Mouse (Mus musculus) pancreas, adult 10 weeks (tissue): ENCODE data around the gene Gal3st2b. TPM values are rescaled to one million over a fixed set of nuclear protein-coding genes. Genes with fewer than 3 reads are reported as not detected.

Source experiments
- polyA plus RNA-seq: library from polyadenylated mRNA; stranded (reverse); fragments of 350-450 nt; fragmentation: Illumina TruSeq; extraction: RNeasy Lipid Tissue Mini Kit (QIAGEN cat#74804); gene quantifications from one replicate; pipeline ENCODE4 v1.2.3, GENCODE M21; 2015; ENCODE audit warnings: low read depth, low replicate concordance; ENCODE audit not compliant: insufficient read depth

Gal3st2b gene
- not detected for polyA plus RNA-seq

DNA sequence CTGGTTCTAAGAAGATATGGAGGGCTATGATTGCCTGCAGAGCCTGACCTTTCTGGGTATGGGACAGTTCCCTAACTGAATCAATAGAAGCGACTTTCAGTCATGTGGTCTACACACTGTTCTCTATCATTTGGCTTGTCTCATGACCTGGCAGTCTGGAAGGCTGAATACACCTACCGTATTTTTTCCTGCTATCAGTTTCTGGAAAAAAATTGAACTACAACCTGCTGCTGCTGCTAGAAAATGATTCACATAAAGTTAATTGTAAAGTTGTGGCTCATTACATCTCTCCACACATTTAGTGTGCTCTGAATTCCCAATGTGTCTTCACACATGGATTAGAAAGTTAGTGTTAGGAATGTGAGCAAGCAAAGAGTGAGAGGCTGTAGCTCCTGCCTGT is at the start of gene Gal3st2b:
Gene Gal3st2b (plus strand): TSS at position 301 of the 400 bp plus-strand sequence.

DNA sequence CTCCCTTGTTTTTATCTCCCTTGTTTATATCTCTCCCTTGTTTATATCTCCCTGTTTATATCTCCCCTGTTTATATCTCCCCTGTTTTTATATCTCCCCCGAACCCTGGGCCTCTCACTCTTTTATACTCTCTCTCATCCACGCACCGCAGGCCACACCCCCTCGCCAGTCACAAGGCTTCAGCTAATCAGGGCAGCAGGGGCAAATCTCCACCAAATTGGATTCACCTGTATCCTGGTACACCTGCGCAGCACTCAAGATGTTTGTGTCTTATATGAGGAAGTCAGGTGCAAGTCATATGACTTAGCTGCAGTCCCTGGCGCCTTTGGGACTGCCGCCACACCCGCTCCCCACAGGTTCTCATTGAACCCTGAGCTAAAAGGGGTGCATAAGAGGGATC is 72.1 kb downstream of the Gal3st2b start, which contains the start of gene Gal3st2c:
Gene Gal3st2c (plus strand): TSS at position 301 of the 400 bp plus-strand sequence.

Other genes starting within 250 kb of the Gal3st2b start
- 14.0 TPM for gene Bok, start 232.7 kb upstream of the Gal3st2b start, polyA plus RNA-seq
- 13.9 TPM for gene Atg4b, start 166.8 kb upstream of the Gal3st2b start, polyA plus RNA-seq
- 11.6 TPM for gene Thap4, start 163.4 kb upstream of the Gal3st2b start, polyA plus RNA-seq
- gene Dtymk, start 116.4 kb upstream of the Gal3st2b start, polyA plus RNA-seq, result 18.4 TPM
- 3.7 TPM for gene Ing5, start 114.3 kb upstream of the Gal3st2b start, polyA plus RNA-seq
- 9.2 TPM for gene D2hgdh, start 93.4 kb upstream of the Gal3st2b start, polyA plus RNA-seq
- gene Gal3st2, start 57.0 kb upstream of the Gal3st2b start, polyA plus RNA-seq, result 0.37 TPM
- gene Gal3st2c, start 72.2 kb downstream of the Gal3st2b start, polyA plus RNA-seq, result not detected
- not detected for gene Neu4, start 102.1 kb downstream of the Gal3st2b start, polyA plus RNA-seq
- not detected for gene Pdcd1, start 134.2 kb downstream of the Gal3st2b start, polyA plus RNA-seq